Mouse (Mus musculus): ENCODE results near the gene Hoxd11.

Gene Hoxd11

DNA sequence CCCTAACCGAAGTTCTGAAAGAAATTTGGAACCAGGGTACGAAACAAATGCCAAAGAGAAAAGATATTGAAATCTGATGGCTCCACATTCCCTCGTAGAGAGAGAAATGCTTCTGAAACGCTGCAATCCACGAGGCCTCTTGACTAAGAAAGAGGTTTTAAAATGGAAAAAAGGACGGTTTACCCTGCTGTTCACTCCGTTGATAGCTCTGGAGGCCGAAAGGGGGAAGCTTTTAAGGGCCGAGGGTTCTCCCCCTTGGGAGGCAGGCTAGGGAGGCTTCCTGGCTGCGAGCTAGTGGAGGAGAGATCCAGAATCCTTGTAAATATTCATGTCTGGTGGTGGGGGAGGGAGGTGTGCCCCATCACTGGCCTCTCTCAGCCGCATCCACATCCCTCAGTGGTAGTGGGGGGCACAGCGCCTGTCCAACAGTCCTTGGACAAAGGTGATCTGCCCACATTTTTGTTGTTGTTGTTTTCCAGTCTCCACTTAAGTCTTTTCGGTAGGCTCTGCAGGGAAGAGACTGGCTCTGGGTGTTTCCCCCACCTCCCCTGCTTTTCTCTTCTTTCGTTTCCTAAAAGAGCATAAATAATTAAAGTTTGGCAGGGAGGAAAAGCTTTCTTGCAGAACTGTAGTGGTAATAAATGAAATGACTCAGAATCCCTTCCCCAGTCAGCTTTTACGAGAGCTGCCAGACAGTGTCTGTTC lies at the start of gene Hoxd11:
Hoxd11 (plus strand) TSS at position 667 of the 705 bp plus-strand sequence.
- DNase-seq (ENCODE audit: low read depth, low spot score): no peak

DNA sequence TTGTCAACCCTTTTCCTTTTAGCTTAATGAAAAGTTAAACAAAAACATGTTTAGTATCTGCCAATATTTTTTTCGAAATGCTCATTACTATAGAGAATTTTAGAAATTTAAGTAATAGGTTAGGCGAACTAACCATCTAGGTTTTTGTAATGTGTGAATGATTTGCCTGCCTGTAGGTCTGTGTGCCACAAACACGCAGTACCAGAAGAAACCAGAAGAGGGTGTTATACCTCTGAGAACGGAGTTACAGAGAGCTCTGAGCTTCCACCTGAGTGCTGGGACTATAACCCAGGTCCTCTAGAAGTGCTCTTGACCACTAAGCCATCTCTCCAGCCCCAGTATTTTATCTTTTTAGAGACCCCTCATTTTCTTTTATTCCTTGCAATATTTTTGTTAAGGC lies 43.9 kb upstream of the Hoxd11 start:
- DNase-seq (ENCODE audit: low read depth, low spot score): no peak

DNA sequence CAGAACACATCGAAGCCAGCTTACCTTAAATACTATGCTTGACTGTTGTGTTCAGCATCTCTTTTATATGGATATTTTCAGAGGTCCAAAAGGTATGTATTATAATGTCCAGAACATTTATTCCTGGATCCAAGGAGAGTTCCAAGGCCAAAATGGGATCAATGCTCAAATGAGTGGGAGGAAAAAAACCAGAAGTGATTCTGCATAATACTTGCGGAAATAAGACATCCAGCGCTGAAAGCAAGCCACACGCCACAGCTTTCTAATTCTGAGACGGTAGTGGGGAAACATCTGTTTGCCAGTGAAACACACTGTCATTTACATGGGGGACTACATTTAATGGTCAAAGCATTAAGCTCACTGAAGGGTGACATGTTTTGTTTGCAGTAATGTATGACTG lies 36.9 kb upstream of the Hoxd11 start:
- DNase-seq (ENCODE audit: low read depth, low spot score): no peak

DNA sequence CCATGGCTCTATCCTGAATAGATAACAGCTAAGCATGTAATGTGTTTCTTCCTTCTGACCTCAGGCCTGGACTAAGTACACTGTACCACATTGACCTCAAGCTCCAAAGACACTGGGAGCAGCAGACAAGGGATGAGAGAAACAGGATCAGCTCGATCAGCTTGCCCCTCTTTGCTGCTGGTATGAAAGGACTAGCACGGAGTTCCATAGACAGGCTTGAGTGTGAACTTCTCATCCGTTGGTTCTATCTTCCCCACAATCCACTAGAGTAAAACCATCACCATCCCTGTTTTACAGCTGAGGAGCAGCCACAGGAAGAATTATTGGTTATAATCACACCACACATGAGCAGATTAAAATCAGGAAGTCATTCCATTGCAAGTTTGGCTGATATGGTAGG lies 33.7 kb upstream of the Hoxd11 start:
- no peak for DNase-seq (ENCODE audit: low read depth, low spot score)

- DNase-seq (ENCODE audit: low read depth, low spot score): no peak
Measured at GRCm38 (mm10) chr2:74647082-74647864, 32.1 kb upstream of the Hoxd11 start.

DNA sequence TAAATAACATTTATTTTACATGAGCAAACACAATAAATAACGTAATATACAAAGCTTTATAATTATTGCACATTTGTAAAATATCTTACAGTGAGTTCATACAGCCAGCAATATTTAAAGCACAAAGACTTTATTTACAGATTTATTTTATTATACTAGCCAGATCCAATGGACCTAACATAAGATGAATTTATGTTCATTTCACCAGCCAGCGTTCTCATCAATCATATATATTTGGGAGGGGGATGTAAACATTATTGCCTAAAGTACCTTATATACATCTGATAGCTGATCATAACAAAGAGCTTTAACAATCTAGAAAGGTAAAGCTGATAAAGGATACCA lies 26.4 kb upstream of the Hoxd11 start:
- DNase-seq (ENCODE audit: low read depth, low spot score): no peak

- no peak for DNase-seq (ENCODE audit: low read depth, low spot score)
Measured at GRCm38 (mm10) chr2:74653781-74654535, 25.4 kb upstream of the Hoxd11 start.

DNA sequence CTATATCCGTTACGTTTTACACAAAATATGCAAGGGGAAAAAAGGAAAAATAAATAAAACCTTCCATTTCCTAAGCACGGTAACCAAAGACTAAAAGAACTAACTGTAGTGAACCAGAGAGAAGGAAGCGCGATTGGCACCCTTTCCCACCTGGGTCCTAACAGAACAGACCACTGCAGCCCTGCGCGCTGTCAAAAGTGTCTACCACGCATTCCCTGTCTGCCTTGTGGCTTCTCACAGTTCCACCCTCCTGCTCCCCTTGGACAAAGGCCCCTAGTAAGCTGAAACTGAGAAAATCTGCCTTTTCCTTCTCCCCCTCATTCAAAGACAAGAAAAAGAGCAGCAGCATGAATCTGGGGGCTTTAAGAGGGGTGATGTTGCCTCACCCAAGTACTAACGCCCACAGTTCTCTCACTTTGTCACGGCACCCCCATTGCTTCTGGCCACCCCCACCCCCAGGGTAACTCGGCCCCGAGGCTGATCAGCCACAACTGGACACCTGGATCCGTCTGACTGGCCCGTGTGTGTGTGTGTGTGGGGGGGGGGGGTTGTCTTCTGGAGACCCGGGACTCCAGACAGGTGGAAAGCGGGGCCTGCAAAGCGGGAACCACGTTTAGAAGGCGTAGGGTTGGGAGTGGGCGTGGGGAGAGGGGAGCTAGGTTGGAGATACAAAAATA lies 24.5 kb upstream of the Hoxd11 start:
- no peak for DNase-seq (ENCODE audit: low read depth, low spot score)

GRCm38 (mm10) chr2:74655420-74655781 lies 24.0 kb upstream of the Hoxd11 start:
- no peak for DNase-seq (ENCODE audit: low read depth, low spot score)

DNA sequence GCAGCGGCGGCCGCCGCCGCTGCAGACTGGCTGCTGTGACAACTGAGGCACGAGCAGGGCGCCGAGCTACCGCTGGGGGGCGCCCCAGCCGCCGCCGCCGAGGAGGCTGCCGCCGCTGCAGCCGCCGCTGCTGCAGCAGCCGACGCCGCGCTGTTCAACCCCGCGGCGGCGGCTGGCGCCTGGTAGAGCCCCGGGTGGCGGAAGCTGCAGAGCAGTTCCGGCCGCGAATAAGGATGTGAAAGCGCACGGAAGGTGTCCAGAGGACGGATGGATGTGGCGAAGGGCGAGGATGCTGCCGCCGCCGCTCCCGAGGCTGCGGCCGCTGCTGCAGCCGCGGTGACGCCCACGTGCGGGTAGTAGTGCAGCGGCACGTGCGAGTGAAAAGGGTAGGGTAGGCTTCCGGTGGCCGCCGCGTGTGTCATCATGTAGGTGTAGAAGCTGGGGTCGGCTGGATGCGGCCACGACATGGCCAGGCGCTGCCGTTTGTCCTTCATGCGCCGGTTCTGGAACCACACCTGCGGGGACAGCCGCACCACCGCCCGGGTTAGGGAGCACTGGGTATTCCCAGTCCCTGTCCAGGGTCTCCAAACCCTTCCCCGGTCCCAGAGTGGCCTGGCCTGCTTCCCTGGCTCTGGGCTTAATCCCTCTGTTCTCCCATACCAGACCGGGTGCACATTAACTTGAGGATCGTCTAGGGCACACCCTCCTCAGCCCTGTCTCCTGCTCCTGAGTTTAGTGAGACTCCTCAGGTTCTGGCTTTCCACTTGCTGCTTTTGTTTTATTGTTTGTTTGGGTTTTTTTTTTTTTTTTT lies 23.3 kb upstream of the Hoxd11 start:
- no peak for DNase-seq (ENCODE audit: low read depth, low spot score)

- no peak for DNase-seq (ENCODE audit: low read depth, low spot score)
Measured at GRCm38 (mm10) chr2:74656632-74657021, 22.7 kb upstream of the Hoxd11 start.

GRCm38 (mm10) chr2:74657251-74658023 lies 21.9 kb upstream of the Hoxd11 start:
- DNase-seq (ENCODE audit: low read depth, low spot score): no peak

DNA sequence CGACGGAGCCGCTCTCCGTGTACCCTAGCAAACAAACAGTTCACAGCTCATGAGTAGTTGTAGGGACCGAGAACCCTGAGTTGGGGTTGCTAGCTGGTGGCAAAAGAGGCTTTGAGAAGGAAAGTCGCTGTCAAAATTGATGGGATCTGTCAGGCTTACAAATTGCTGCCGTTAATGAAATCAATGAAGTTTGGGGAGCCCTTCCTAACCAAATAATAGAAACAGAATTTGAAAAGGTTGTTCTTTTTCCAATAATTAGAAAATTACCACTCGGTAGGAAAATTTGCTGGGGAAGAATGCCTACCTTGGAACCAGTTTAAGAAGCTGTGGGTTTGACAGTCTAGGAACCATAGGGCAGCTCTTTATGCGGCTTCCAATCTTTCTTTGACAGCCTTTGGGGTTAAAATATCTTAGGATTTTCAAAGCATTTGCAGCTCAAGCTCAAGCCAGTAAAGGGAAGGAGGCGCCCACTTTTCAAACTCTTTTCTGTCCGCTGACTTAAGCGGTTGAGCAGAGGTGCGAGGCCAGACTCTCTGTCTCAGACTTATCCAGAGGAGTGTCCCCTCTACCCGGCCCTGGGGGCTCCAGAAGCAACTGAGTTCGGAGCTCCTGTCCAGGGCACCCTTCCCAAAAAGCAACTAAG lies 21.2 kb upstream of the Hoxd11 start:
- DNase-seq (ENCODE audit: low read depth, low spot score): no peak

- DNase-seq (ENCODE audit: low read depth, low spot score): no peak
Measured at GRCm38 (mm10) chr2:74658667-74659371, 20.5 kb upstream of the Hoxd11 start.

DNA sequence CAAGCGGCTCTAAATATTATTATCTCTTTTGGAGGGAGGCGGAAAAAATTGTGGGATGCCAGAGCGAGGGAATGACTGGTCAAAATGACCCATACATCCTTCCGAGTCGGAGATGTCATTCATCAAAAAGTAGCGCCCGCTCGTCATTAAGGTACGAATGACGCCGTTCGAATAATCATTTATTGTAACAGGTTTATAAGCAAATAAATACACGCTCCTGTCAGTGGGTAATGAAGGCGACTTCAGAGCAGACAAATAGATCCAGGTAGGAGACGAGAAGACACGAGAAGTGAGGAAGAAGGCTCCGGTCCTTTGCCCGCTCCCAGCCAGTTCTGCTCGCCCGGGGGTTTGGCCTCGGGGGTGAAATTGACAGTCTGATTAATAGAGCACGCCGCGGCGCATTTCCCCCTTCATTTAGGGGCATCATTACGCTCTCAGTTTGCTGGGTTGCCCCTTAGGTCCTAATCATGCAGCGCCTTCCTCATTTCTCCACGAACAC lies 19.8 kb upstream of the Hoxd11 start, which contains the start of gene Evx2:
Evx2 (minus strand) TSS at position 51 of the 499 bp plus-strand sequence.
- no peak for DNase-seq (ENCODE audit: low read depth, low spot score)

- no peak for DNase-seq (ENCODE audit: low read depth, low spot score)
Measured at GRCm38 (mm10) chr2:74660421-74661375, 18.7 kb upstream of the Hoxd11 start.

DNA sequence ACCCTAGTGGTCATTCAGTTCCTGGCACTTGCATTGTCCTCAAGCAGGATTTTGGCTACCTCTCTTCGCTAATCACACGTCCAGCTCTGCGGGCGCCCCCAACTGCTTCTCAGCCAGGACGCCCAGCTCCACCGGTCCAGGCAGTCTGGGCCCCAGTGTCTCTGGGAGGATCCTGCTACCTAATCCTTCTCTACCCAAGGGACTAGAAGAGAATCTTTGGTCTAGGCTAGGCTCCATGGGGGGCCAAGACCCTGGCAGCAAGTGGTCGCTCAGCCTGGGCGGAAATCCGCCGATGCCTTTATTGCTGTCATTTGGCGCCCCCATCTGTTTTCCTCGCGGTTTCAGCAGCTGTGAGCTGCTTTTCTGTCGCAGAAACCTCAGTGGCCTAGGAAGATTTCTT lies 17.7 kb upstream of the Hoxd11 start:
- DNase-seq (ENCODE audit: low read depth, low spot score): peak; percentile 50
